Mouse (Mus musculus) lung, postnatal 0 days (tissue): ENCODE measurements around the gene Large1.
"Not testable (repeated sequence)": the region's sequence is repeated elsewhere in the genome, so short reads cannot be mapped to it uniquely, and the experiment has no call there.

ENCODE experiments used
- CTCF ChIP-seq: IDR thresholded peaks from 2 replicates; pipeline ENCODE4 v1.5.1; 2016; ENCODE audit warnings: antibody characterized with exemption, mild to moderate bottlenecking
- EP300 ChIP-seq: IDR thresholded peaks from 2 replicates; pipeline ENCODE4 v1.6.1; 2016; ENCODE audit warnings: antibody characterized with exemption, mild to moderate bottlenecking, control low read depth

DNA sequence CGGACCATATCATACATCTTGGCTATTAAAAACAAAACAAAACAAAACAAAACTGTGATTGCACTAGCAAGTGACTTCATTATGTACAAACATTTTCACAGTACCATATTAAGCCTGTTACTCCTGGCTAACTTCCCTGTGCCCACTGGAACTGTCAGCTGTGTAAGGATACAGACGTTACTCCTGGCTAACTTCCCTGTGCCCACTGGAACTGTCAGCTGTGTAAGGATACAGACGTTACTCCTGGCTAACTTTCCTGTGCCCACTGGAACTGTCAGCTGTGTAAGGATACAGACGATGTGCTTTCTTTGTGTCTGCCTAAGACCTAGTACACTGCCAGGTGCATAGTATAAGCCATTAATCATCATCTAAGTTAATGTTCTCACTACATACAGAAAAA lies 77.9 kb downstream of the Large1 start:
- not testable (repeated sequence) for TF ChIP-seq CTCF, EP300
